ENCODE assay signal across 8 mouse cellular contexts in the genomic region with DNA sequence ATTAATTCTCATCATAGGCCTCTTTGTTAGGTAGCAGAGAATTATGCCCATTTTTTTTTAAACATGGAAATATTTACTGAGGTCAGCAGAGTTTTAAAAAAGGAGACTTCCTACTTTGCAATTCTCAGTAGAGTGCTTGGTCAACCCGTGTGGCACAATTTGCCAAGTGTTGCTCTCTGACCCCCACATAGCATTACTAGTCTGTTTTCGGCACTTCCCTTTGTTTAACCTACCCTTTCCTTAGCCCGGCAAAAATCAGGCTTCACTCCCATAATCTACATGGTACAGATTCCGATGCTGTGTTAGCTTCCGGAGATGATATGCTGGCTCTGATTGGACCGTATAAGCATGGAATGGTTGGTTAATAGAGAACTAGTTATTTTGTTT. TPM values are rescaled to one million over a fixed set of nuclear protein-coding genes. Genes with fewer than 3 reads are reported as not detected.
DNase-seq lines count a peak whose midpoint lies in the region; ATAC-seq and TF ChIP-seq lines count a peak whose summit lies in the region.

No protein-coding gene starts in this region.

- peak overlapping the region; percentile 83 for H3K27ac ChIP-seq in heart, adult 2 months
- H3K27ac ChIP-seq in forebrain, embryonic 11.5 days (ENCODE audit: low read depth, low read length) = peak overlapping the region; percentile 99; the same call in 1 of the 2 replicates
- H3K27ac ChIP-seq in kidney, postnatal 0 days = peak overlapping the region; percentile 100
- peak overlapping the region; percentile 99 for H3K27ac ChIP-seq in midbrain, embryonic 14.5 days (replicated peaks; ENCODE audit: low read depth, low read length)

- no peaks in the 10 kb centered on the region for H3K27me3 ChIP-seq in heart, adult 2 months (ENCODE audit: control insufficient read depth, insufficient read depth, low read length)
- H3K27me3 ChIP-seq in forebrain, embryonic 11.5 days (ENCODE audit: control insufficient read depth, insufficient read depth, low read length) = no peaks in the 10 kb centered on the region
- no peaks in the 10 kb centered on the region for H3K27me3 ChIP-seq in kidney, postnatal 0 days (ENCODE audit: insufficient read depth, low read length)
- H3K27me3 ChIP-seq in midbrain, embryonic 14.5 days (ENCODE audit: control insufficient read depth, insufficient read depth, low read length) = no peaks in the 10 kb centered on the region

- H3K9ac ChIP-seq in heart, adult 2 months (ENCODE audit: low read depth, low read length) = peak overlapping the region; percentile 100
- H3K9ac ChIP-seq in forebrain, embryonic 11.5 days (ENCODE audit: low read length) = peak overlapping the region; percentile 98
- peak overlapping the region; percentile 99 for H3K9ac ChIP-seq in kidney, postnatal 0 days (ENCODE audit: low read depth, low read length)
- peak overlapping the region; percentile 98 for H3K9ac ChIP-seq in midbrain, embryonic 14.5 days (replicated peaks; ENCODE audit: low read length)

- no peak for TF ChIP-seq POLR2A in heart, adult 2 months (IDR thresholded peaks at IDR 0.05; ENCODE audit: insufficient read depth, low read depth, low read length)

- intact Hi-C loops in heart, adult 2 months (cut with DNase I) = loop anchor here (2.0 to 5.0 kb wide), 5 partner anchors 50 to 310 kb away; a partner anchor contains a TSS

- H3K9me3 ChIP-seq in forebrain, embryonic 11.5 days (ENCODE audit: control insufficient read depth, low read length) = no peaks in the 10 kb centered on the region
- no peaks in the 10 kb centered on the region for H3K9me3 ChIP-seq in kidney, postnatal 0 days (replicated peaks; ENCODE audit: low read length)
- H3K9me3 ChIP-seq in midbrain, embryonic 14.5 days (ENCODE audit: control insufficient read depth, low read length) = no peaks in the 10 kb centered on the region

- H3K36me3 ChIP-seq in heart, adult 2 months (ENCODE audit: control insufficient read depth, insufficient read depth, low read length) = peaks cover 15% of the 10 kb centered on the region
- no peaks in the 10 kb centered on the region for H3K36me3 ChIP-seq in forebrain, embryonic 11.5 days (ENCODE audit: control insufficient read depth, insufficient read depth, low read length)
- H3K36me3 ChIP-seq in kidney, postnatal 0 days (ENCODE audit: insufficient read depth, low read length) = no peaks in the 10 kb centered on the region
- no peaks in the 10 kb centered on the region for H3K36me3 ChIP-seq in midbrain, embryonic 14.5 days (ENCODE audit: control insufficient read depth, insufficient read depth, low read length)

- 0 out of 2 replicates have a peak, but pooled peaks have one; percentile 6 for ATAC-seq in forebrain, embryonic 11.5 days (replicated peaks; ENCODE audit: low FRiP score)
- ATAC-seq in kidney, postnatal 0 days (replicated peaks; ENCODE audit: low FRiP score, low read depth) = no peak
- no peak for ATAC-seq in midbrain, embryonic 14.5 days (ENCODE audit: low FRiP score, low TSS enrichment)
- ATAC-seq in megakaryocyte progenitor cell, adult 5-6 weeks (replicated peaks; ENCODE audit: poor library complexity) = no peak

- peak overlapping the region; percentile 51 for H3K4me3 ChIP-seq in heart, adult 2 months
- peak overlapping the region; percentile 98 for H3K4me3 ChIP-seq in forebrain, embryonic 11.5 days (ENCODE audit: low read depth, low read length)
- peak overlapping the region; percentile 97 for H3K4me3 ChIP-seq in kidney, postnatal 0 days (replicated peaks; ENCODE audit: low read depth, low read length)
- H3K4me3 ChIP-seq in midbrain, embryonic 14.5 days (replicated peaks; ENCODE audit: low read depth, low read length) = peak overlapping the region; percentile 69

- TF ChIP-seq EP300 in heart, adult 2 months (IDR thresholded peaks at IDR 0.05; ENCODE audit: insufficient read depth, low read depth, low read length) = no peak

- H3K4me2 ChIP-seq in forebrain, embryonic 11.5 days (ENCODE audit: low read depth, low read length, severe bottlenecking) = peak overlapping the region; percentile 41
- H3K4me2 ChIP-seq in kidney, postnatal 0 days (ENCODE audit: low read length) = peak overlapping the region; percentile 74
- H3K4me2 ChIP-seq in midbrain, embryonic 14.5 days (ENCODE audit: low read length) = peak overlapping the region; percentile 85

- peaks cover 10% of the 10 kb centered on the region for H3K4me1 ChIP-seq in heart, adult 2 months (ENCODE audit: control insufficient read depth, insufficient read depth, low read length)
- peaks cover 7% of the 10 kb centered on the region; the same call in 1 of the 2 replicates for H3K4me1 ChIP-seq in forebrain, embryonic 11.5 days (replicated peaks; ENCODE audit: control insufficient read depth, insufficient read depth, low read length)
- peaks cover 12% of the 10 kb centered on the region for H3K4me1 ChIP-seq in kidney, postnatal 0 days (replicated peaks; ENCODE audit: insufficient read depth, low read length)
- peaks cover 19% of the 10 kb centered on the region; the same call in 1 of the 2 replicates for H3K4me1 ChIP-seq in midbrain, embryonic 14.5 days (ENCODE audit: control insufficient read depth, insufficient read depth, low read length)

- WGBS in heart, adult 2 months = 44% methylated on average over 6 of the region's 6 CpGs
- 43% methylated on average over 6 of the region's 6 CpGs for WGBS in forebrain, embryonic 11.5 days
- WGBS in kidney, postnatal 0 days = 34% methylated on average over 6 of the region's 6 CpGs
- 36% methylated on average over 6 of the region's 6 CpGs for WGBS in midbrain, embryonic 14.5 days

- peaks cover 9% of the 10 kb centered on the region for H3K79me2 ChIP-seq in heart, adult 2 months (replicated peaks; ENCODE audit: control insufficient read depth, insufficient read depth, low read length)

- DNase-seq in heart, adult 2 months = no peak
- no peak for DNase-seq in heart, postnatal 4 days
- no peak for DNase-seq in forebrain, embryonic 11.5 days (ENCODE audit: low spot score)
- no peak for DNase-seq in kidney, postnatal 0 days (ENCODE audit: low spot score)
- peak; percentile 51 for DNase-seq in midbrain, embryonic 14.5 days
- no peak for DNase-seq in adrenal gland, postnatal 4 days (ENCODE audit: low spot score in 2 of 2)
- no peak for DNase-seq in frontal cortex, postnatal 10 days (ENCODE audit: low spot score in 2 of 2)

- no peak for TF ChIP-seq CTCF in heart, adult 2 months (IDR thresholded peaks at IDR 0.05)
- TF ChIP-seq CTCF in kidney, postnatal 0 days (IDR thresholded peaks at IDR 0.05; ENCODE audit: low read depth) = no peak

RNA-seq across cellular contexts. Expression of a gene that starts 0.8 kb away (rescaled TPM):
- 10 to 100 TPM; 42.2 to 44.2 TPM for total RNA-seq in heart, adult 2 months (2021)
- 16.1 and 22.3 TPM in 2 replicates for polyA plus RNA-seq in heart, adult 2 months (2012; rRNA removed)
- 10 to 100 TPM; 47.0 to 50.2 TPM for total RNA-seq in heart, postnatal 4 days (2021)
- polyA plus RNA-seq in forebrain, embryonic 11.5 days (2014; fragmentation: Nextera tagmentation; extraction: Ambion mirVana) = 12.5 and 15.3 TPM in 2 replicates
- polyA plus RNA-seq in kidney, postnatal 0 days (2015; fragmentation: Nextera tagmentation; extraction: Ambion mirVana) = 10.6 and 10.7 TPM in 2 replicates
- polyA plus RNA-seq in midbrain, embryonic 14.5 days (2014; fragmentation: Nextera tagmentation; extraction: Ambion mirVana) = 19.6 and 22.7 TPM in 2 replicates
- total RNA-seq in megakaryocyte progenitor cell, adult 5-6 weeks (2015) = 82.8 and 98.1 TPM in 2 replicates
- 64.5 and 82.0 TPM in 2 replicates for total RNA-seq in megakaryocyte progenitor cell, adult 5-6 weeks (2017)
- 10 to 100 TPM; 57.0 to 62.2 TPM for total RNA-seq in adrenal gland, postnatal 4 days (2021)
